Mouse (Mus musculus) lung, adult 2 months (tissue): Measurements from ENCODE around the gene Olfr160. TPM values are rescaled to one million over a fixed set of nuclear protein-coding genes. Genes with fewer than 3 reads are reported as not detected.

Experiments used
- DNase-seq: peaks from one replicate; pipeline ENCODE4 v3.0.0; 2022
- H3K4me1 ChIP-seq: fragments of 200-500 bp; 2 replicates; pipeline ENCODE4 v1.6.1; 2011; ENCODE audit warnings: low read length; ENCODE audit not compliant: control insufficient read depth, insufficient read depth
- H3K4me3 ChIP-seq: fragments of 200-500 bp; replicated peaks from 2 replicates; pipeline ENCODE3; 2011; ENCODE audit warnings: low read depth, mild to moderate bottlenecking, control low read depth, low read length; ENCODE audit errors: extremely low read depth
- CTCF ChIP-seq: fragments of 200-500 bp; IDR thresholded peaks from 2 replicates; pipeline ENCODE4 v1.5.1; 2011; ENCODE audit warnings: mild to moderate bottlenecking, low read length, control low read depth; ENCODE audit not compliant: insufficient read depth
- POLR2A ChIP-seq: fragments of 200-500 bp; IDR thresholded peaks from 2 replicates; pipeline ENCODE4 v1.6.1; 2011; ENCODE audit warnings: low read depth, mild to moderate bottlenecking, control low read depth, low read length, borderline replicate concordance; ENCODE audit errors: extremely low read depth
- WGBS: fragments of 180-500 bp; shearing (Covaris S2); methylation state at CpG from one replicate; pipeline ENCODE4 v1.1.7; 2018; 5-methylcytosine and 5-hydroxymethylcytosine counted together
- polyA plus RNA-seq: library from polyadenylated mRNA; depleted of rRNA; stranded (reverse); fragments of >200 nt; gene quantifications from 2 replicates; pipeline ENCODE4 v1.2.3, GENCODE M21; 2012; rRNA removed

Gene Olfr160
- polyA plus RNA-seq, 1 experiment = not detected

- DNase-seq = no peak
- no peak overlapping the region for H3K4me3 ChIP-seq
- WGBS = 54% methylated on average over 3 of the region's 3 CpGs
- TF ChIP-seq CTCF (no peak), POLR2A (no peak)
- no peaks in the 10 kb centered on the region for H3K4me1 ChIP-seq
Observed at GRCm38 (mm10) chr9:37687941-37688303, 28.1 kb downstream of the Olfr160 start.

DNA sequence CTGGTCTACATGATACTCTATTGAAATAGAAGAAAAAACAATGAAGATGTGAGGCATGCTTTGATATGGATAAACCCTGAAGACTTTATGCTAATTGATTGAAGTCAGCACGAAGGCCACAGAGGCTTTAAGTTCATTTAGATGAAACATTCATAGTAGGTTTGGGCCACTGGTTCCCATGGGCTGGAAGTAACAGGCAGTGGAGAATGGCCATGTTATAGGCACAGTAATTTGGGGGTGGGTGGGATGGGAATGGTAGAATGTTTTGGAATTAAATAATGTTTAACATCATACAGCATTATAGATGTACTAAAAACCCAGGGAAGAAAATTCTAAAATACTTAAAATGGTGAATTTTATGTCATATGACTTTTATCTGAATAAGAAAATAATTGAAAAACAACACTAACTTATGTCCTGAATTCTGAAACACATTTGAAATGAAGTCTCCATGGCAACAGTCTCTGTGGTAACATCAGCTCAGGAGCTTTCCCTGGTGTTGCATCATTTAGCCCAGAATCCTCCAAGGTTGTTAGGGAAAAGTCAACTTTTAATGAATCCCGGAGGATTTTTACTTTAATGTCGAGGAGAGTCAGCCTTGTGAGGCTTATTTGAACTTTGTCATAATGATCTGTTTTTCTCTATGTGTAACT is 28.6 kb downstream of the Olfr160 start:
- TF ChIP-seq CTCF (no peak), POLR2A (no peak)
- WGBS = 78% methylated on average over 3 of the region's 3 CpGs
- no peaks in the 10 kb centered on the region for H3K4me1 ChIP-seq
- H3K4me3 ChIP-seq = no peak overlapping the region
- DNase-seq = no peak

- TF ChIP-seq POLR2A (no peak), CTCF (no peak)
- no peak for DNase-seq
- WGBS = 96% methylated on average over 1 of the region's 1 CpGs
- no peak overlapping the region for H3K4me3 ChIP-seq
- H3K4me1 ChIP-seq = no peaks in the 10 kb centered on the region
Observed at GRCm38 (mm10) chr9:37681123-37681522, 34.9 kb downstream of the Olfr160 start.

DNA sequence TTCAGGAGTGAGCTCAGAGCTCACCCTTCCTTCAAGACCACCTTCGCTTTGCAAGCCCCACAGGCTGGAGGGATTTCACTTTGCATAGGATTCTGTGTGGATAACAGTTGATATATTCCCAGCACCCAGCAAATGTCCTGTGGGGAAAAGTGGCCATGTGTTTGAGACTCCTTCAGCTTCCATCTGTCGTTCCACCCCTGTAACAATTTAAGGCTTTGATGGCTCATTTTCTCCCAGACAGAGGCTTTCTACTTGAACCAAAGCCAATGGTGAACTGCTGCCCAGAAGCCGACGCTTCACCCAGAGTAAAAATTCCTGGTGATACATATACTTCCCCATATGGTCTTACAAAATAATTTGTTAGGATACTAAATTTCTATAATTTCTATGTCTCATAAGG is 40.8 kb downstream of the Olfr160 start:
- Histone ChIP-seq H3K4me1 (no peaks in the 10 kb centered on the region), H3K4me3 (no peak overlapping the region)
- TF ChIP-seq CTCF (no peak), POLR2A (no peak)
- WGBS = 75% methylated on average over 4 of the region's 4 CpGs
- DNase-seq = no peak

GRCm38 (mm10) chr9:37670261-37670660 is 45.8 kb downstream of the Olfr160 start:
- Histone ChIP-seq H3K4me3 (no peak overlapping the region), H3K4me1 (no peaks in the 10 kb centered on the region)
- TF ChIP-seq POLR2A = no peak
- no peak for TF ChIP-seq CTCF
- DNase-seq = no peak
- 91% methylated on average over 3 of the region's 3 CpGs for WGBS

- DNase-seq = no peak
- Histone ChIP-seq H3K4me1 (no peaks in the 10 kb centered on the region), H3K4me3 (no peak overlapping the region)
- TF ChIP-seq CTCF (no peak), POLR2A (no peak)
- WGBS = 39% methylated on average over 4 of the region's 4 CpGs
Observed at GRCm38 (mm10) chr9:37669678-37670077, 46.4 kb downstream of the Olfr160 start.

- no peaks in the 10 kb centered on the region for H3K4me1 ChIP-seq
- DNase-seq = no peak
- no peak within 1 kb of the TSS for H3K4me3 ChIP-seq
- WGBS = 51% methylated on average over 6 of the region's 6 CpGs
- no peak for TF ChIP-seq CTCF
- no peak for TF ChIP-seq POLR2A
Observed at GRCm38 (mm10) chr9:37669115-37669514, 46.9 kb downstream of the Olfr160 start, which contains the start of gene Panx3. Gene Panx3 (minus strand): TSS chr9:37669235.

- DNase-seq = no peak
- H3K4me3 ChIP-seq = no peak overlapping the region
- no peaks in the 10 kb centered on the region for H3K4me1 ChIP-seq
- TF ChIP-seq POLR2A = no peak
- TF ChIP-seq CTCF = no peak
- 71% methylated on average over 7 of the region's 7 CpGs for WGBS
Observed at GRCm38 (mm10) chr9:37666045-37666444, 50.0 kb downstream of the Olfr160 start.

- TF ChIP-seq POLR2A (no peak), CTCF (no peak)
- 62% methylated on average over 2 of the region's 2 CpGs for WGBS
- Histone ChIP-seq H3K4me1 (no peaks in the 10 kb centered on the region), H3K4me3 (no peak overlapping the region)
- no peak for DNase-seq
Observed at GRCm38 (mm10) chr9:37664604-37665003, 51.4 kb downstream of the Olfr160 start.

- TF ChIP-seq CTCF (no peak), POLR2A (no peak)
- DNase-seq = no peak
- Histone ChIP-seq H3K4me1 (no peaks in the 10 kb centered on the region), H3K4me3 (no peak overlapping the region)
- WGBS = 68% methylated on average over 1 of the region's 1 CpGs
Observed at GRCm38 (mm10) chr9:37663210-37663609, 52.8 kb downstream of the Olfr160 start.

DNA sequence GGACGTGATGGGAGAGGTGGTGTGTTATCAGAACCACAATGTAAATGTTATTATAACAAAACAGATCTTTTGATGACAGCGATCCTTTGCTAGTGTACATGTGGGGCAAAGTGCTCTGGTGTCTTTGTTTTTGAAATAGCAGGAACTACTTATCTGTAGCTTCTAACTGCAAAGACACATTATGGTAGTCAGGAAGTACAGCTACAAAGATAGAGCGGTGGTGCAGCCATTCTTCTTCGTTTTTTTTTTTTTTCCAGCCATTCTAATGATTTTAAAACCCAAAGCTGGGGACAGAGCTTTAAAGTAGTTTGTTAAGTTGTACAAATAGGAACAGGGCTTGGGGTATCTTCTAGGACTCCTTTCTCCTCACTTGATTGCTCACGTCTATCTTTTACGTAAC is 56.6 kb downstream of the Olfr160 start:
- WGBS = 59% methylated on average over 6 of the region's 6 CpGs
- peaks cover 3% of the 10 kb centered on the region for H3K4me1 ChIP-seq
- TF ChIP-seq CTCF (no peak), POLR2A (no peak)
- no peak for DNase-seq
- H3K4me3 ChIP-seq = no peak overlapping the region

Other genes starting within 250 kb of the Olfr160 start
- gene Msantd2, start 226.9 kb downstream of the Olfr160 start, polyA plus RNA-seq = 22.9 and 28.5 TPM in 2 replicates
- gene Esam, start 188.2 kb downstream of the Olfr160 start, polyA plus RNA-seq = 229 and 240 TPM in 2 replicates
- gene Vsig2, start 177.0 kb downstream of the Olfr160 start, polyA plus RNA-seq = 60.7 and 63.3 TPM in 2 replicates
- gene Nrgn, start 163.3 kb downstream of the Olfr160 start, polyA plus RNA-seq = 19.8 and 20.2 TPM in 2 replicates
- gene Siae, start 160.6 kb downstream of the Olfr160 start, polyA plus RNA-seq = 6.2 and 9.3 TPM in 2 replicates
- gene Spa17, start 102.5 kb downstream of the Olfr160 start, polyA plus RNA-seq = 2.6 and 3.1 TPM in 2 replicates
- 32.7 and 44.5 TPM in 2 replicates for gene Tbrg1, start 58.9 kb downstream of the Olfr160 start, polyA plus RNA-seq
- not detected in 2 replicates for gene Panx3, start 47.0 kb downstream of the Olfr160 start, polyA plus RNA-seq
- not detected in 2 replicates for gene Olfr874, start 28.9 kb upstream of the Olfr160 start, polyA plus RNA-seq
- gene Olfr875, start 55.6 kb upstream of the Olfr160 start, polyA plus RNA-seq = 0.11 TPM in 1 of 2 replicates, not detected in the other
- gene Olfr876, start 86.8 kb upstream of the Olfr160 start, polyA plus RNA-seq = not detected in 2 replicates
- gene Olfr877, start 138.0 kb upstream of the Olfr160 start, polyA plus RNA-seq = not detected in 2 replicates
- gene Olfr145, start 180.5 kb upstream of the Olfr160 start, polyA plus RNA-seq = not detected in 2 replicates
- not detected in 2 replicates for gene Olfr878, start 201.6 kb upstream of the Olfr160 start, polyA plus RNA-seq